Mouse (Mus musculus) hematopoietic stem cell, adult 5-6 weeks (primary cell): ENCODE measurements at regions not wholly inside any gene's neighbourhood (a gene's known extent, or its start where the extent isn't known, plus 50 kb on each side); places are given as distances from the start of the nearest gene placed in this dataset.

Source experiments
- ATAC-seq, 2 experiments: fragments of 125-278 bp in 1 of 2; replicated peaks in 1 of 2; 2 replicates each; pipeline ENCODE4 v1.8.0; 2016 to 2017; ENCODE audit warnings: inconsistent platforms in 2 of 2, mild to moderate bottlenecking in 2 of 2, moderate number of reproducible peaks in 2 of 2, low read depth in 1 of 2, moderate TSS enrichment in 1 of 2; ENCODE audit not compliant: low FRiP score in 2 of 2, poor library complexity in 2 of 2, severe bottlenecking in 2 of 2, insufficient read depth in 1 of 2, low TSS enrichment in 1 of 2

GRCm38 (mm10) chr9:61170921-61171320, 201.2 kb upstream of the Tle3 start:
- no peak for ATAC-seq

- no peak for ATAC-seq
These were observed 199.7 kb upstream of the Tle3 start for GRCm38 (mm10) chr9:61172421-61172820.

DNA sequence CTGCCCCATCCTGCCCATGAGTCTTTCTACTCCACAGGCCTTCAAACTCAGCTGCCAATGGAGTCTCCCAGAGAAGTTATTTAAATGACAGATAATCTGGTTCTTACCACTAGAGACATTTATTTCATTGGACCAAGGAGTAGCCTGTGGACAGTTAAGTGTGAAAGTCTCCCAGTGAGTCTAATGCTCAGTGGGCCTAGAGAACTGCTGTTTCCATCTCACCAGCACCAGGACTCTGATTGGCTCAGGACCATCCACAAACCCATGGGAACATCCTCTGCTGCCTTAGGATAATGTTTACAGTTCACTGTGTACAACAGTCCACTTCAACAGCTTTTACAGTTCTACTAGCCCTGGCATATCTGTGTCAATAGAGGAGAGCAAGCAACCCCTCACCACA, 198.6 kb upstream of the Tle3 start:
- ATAC-seq = no peak

- no peak for ATAC-seq
These were observed 196.8 kb upstream of the Tle3 start for GRCm38 (mm10) chr9:61175381-61175780.

DNA sequence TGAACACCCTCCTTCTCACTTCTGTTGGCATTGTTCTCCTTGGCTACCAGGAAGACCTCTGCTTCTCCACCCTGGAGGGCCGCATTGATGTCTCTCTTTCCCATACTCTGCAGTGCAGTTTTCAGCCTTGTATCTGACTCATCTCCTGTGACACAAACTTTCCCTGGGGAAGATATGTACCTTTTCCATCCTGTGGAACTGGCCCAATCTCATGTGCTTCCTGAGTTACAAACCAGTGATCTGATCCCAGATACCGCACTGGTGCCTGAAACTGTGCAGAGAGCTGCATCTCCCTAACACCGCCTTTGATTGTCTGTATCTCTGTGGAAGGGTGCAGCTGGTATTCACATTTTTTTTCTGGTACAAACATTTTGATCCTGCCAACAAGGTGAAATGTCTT, 195.3 kb upstream of the Tle3 start:
- ATAC-seq = no peak

DNA sequence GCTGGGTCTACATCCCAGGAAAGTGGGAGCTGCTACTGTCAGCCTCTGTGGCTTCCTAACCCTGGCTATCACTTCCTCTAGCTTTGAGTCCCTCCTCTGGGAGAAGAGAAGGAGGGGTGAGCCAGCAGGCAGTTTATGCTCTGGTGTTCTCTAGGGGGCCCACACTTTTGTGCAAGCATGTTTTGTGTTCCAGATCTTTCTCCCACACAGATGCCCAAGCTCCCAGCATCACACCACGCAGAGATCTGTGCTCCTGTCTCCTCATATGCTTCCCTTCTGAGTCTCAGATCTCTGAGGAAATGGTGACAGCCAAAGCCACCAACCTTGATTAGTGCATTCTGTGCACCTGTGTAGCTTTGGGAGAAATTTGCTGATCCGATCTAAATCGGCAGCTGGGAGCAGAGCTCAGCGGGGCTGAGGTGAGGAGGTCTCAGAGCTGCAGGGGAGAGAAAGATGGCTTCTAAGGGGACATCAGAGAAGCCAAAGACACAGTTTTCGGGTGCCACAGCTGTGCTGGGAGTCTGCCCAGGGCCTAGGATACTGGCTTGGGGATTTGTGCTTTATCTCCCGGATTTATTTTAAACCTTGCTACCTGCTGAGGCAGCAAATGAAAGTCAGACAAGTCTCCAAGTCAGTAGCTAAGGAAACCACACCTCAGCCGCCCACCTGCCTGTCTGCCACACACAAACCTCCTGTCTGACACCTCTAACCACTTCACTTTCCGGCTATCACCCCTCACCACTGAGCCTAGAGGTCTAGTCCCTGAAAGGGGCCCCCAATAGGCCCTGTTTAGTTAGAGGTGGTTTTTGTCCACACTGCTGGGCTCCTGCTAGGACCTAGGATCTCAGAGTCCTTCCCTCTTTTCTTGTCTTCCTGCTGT, 185.4 kb upstream of the Tle3 start:
- no peak for ATAC-seq

- no peak for ATAC-seq
These were observed 184.3 kb upstream of the Tle3 start for GRCm38 (mm10) chr9:61187713-61188399.

DNA sequence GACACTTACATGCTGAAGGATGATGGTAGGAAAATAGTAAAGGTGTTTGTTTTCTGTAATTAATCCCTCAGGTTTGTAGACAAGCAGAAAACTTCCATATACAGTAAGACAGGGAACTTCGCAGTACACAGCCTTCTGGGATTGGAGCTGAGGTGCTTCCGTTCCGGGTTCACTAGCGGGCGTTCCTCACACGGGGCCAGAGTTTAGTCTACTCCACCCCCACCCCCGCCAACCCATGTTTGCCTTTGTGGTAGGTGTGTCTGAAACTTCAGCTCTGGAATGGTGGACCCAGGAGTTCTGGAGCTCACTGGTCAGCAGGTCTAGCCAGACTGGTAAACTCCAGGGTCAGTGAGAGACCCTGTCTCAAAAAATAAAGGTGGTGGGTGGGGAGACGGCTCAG, 182.9 kb upstream of the Tle3 start:
- ATAC-seq = no peak

- no peak for ATAC-seq
These were observed 173.0 kb upstream of the Tle3 start for GRCm38 (mm10) chr9:61199077-61199753.

- no peak for ATAC-seq
These were observed 172.3 kb upstream of the Tle3 start for GRCm38 (mm10) chr9:61199891-61200290.

GRCm38 (mm10) chr9:61200295-61200955, 171.7 kb upstream of the Tle3 start:
- no peak; a peak in 1 of 4 replicates for ATAC-seq

GRCm38 (mm10) chr9:61205049-61205448, 167.1 kb upstream of the Tle3 start:
- no peak for ATAC-seq

DNA sequence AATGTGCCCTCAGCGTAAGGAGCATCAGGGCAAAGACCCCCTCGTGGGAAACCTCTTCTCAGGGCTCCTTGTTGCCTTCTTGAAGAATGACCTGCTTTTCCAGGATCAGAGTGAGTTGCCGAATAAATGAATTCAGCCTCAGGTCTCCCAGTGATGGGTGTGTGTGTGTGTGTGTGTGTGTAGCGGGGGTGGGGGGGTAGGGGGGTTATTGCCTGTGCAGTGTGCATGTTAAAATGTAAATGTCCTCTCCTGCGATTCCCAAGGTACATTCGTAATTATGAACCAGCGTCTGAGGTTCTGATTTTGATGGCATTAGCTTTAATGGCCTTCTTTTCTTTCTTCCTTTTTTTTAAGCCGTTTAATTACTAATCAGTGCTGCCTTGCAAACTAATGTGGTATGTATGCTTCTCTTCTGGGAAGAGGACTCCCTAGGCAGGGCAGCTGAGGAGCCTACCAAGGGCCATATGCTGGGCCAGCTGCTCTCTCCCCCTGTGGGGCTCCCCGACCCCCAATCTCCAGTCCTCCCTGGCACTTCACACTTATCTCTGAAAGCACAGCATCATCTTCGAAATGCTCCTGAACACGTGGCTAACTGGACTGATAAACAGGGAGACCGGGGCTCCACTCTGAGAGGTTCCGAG, 165.3 kb upstream of the Tle3 start:
- ATAC-seq = no peak

DNA sequence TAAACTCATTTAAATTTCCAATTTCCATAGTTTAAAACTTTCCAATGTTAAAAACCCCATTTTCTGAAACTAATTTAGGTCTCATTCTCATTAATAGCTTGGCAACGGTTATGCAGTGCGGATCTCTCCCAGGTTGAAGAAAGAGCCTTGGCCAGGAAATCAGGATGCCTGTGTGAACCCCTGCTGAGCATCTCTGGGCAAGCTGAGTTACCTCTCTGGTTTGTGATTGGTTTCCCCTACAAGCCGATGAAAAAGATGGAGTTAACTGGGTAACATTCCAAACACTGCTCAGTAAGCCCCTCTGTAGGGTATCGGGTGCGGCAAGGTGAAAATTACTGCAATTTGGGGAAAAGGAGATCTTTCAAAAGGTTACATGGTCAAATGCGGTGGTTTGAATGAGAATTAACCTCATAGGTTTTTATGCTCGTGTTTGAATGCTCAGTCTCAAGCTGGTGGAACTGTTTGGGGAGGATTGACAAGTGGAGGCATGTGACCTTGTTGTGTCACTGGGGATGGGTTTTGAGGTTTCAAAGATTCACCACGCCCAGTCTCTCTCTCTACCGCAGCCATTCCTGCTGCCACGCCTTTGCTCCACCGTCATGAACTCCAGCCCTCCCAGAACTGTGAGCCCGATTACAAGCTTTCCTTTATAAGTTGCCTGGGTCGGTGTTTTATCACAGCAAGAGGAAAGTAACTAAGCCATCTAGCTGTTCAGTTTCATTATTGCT, 164.6 kb upstream of the Tle3 start:
- no peak for ATAC-seq

GRCm38 (mm10) chr9:61211627-61212026, 160.5 kb upstream of the Tle3 start:
- ATAC-seq = no peak

DNA sequence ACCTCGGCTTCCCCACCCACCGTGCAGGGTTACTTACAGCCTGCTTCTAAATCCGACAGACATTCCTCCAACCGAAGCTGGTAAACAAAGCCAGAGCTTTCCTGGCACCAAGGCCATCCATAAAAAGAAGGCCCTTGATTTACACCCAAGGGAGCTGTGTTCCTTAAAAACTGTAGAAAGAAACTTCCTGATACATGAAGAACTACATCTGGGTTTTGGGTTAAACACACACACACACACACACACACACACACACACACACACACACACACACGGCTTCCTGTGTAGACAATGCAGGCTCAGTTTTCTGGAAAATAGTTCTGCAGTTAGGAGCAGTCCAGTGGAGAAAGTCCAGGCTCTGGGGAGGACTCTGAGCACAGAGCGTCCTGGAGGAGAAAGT, 157.2 kb upstream of the Tle3 start:
- no peak for ATAC-seq
